Mouse (Mus musculus): ENCODE results near the gene Gemin8. TPM values are rescaled to one million over a fixed set of nuclear protein-coding genes. Genes with fewer than 3 reads are reported as not detected.

The Gemin8 gene
- total RNA-seq, 2 experiments from 2014 or later: 11.5 to 16.3 TPM

DNA sequence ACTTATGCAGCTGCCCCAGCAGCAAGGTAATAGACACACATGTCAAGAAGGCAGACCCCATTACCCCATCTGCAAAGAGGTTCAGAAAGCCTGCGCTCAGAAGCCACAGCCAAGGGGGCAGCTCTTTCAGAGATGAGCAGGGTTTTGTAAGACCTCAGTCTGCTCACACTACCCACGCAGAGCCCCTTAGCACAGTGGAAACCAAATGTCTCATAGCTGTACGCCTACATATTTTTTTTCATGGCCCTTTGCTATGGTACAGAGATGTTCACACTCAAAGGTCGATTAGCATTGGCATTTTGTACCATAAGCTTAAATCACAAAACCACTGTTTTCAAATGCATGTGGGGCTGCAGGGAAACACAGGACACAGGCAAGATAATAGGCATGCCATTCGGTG, 56.6 kb downstream of the Gemin8 start:
- no peak for DNase-seq (ENCODE audit: low spot score in 2 of 2)

DNA sequence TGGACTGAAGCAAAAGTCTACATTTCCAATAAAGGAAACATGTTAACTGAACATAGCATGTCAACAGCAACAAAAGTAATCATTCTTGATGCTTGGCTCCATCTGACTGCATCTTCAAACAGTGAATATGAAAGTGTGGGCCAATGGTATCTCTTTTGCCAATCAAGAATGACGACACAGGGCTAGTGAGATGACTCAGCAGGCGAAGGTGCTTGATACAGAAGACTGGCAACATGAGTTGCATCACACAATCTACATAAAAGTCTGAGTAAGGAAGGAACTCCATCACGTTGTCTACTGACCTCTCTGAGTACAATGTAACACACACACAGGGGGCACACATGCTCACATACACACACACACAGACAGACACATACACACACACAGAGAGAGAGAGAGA, 59.5 kb downstream of the Gemin8 start:
- DNase-seq (ENCODE audit: low spot score in 2 of 2): no peak

DNA sequence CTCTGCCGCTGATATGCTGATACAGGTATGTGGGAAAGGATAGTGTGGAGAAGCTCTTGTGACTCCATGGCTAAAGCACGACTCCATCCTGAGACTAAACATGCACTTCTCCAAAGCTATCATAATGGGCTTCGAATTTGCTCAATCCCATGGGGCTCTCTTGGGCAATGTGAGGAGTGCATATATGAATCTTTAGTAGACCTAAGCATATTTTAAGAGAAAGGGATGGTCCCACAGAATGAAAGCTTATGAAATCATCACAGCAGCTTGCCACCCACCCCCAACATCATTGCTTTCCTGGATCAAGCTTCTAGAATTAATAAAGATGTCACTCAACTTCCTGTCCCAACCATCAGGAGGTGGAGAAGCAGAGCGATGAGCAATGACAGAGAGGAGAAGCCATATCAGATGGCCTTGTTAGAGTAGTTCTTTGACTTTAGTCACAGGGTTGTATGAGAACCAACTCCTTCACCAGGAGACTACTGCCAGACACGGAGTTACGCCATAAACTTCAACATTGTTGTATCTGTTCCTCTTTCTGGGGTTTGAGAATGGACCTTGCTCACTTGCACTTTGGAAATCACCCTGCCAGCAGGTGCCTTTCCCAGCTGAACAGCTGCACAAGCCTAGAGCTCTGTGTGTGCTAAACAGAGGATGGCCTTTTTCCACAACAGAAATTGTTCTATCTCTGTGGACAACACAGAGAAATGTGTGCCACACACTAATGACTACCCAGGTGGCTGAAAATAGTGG, 60.4 kb downstream of the Gemin8 start:
- DNase-seq (ENCODE audit: low spot score in 2 of 2): no peak

DNA sequence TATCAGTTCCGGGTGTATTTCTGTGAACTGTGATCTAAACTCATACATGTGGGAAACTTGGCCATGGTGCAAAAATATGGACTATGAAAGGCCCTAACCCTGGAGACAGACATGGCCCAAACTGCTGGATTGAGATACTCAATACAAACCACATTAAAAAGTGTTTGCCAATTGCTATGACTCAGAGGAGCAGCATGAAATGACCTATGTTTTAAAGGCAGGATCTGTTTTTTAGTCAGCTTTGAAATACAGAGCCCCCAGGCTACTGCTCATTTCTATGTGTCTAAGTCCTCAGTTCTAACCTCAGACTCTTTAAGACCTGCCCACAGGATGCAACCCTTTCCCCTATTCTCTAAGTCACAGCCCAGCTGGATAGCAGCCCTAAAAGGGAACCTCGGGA, 65.9 kb downstream of the Gemin8 start:
- DNase-seq (ENCODE audit: low spot score in 2 of 2): no peak

DNA sequence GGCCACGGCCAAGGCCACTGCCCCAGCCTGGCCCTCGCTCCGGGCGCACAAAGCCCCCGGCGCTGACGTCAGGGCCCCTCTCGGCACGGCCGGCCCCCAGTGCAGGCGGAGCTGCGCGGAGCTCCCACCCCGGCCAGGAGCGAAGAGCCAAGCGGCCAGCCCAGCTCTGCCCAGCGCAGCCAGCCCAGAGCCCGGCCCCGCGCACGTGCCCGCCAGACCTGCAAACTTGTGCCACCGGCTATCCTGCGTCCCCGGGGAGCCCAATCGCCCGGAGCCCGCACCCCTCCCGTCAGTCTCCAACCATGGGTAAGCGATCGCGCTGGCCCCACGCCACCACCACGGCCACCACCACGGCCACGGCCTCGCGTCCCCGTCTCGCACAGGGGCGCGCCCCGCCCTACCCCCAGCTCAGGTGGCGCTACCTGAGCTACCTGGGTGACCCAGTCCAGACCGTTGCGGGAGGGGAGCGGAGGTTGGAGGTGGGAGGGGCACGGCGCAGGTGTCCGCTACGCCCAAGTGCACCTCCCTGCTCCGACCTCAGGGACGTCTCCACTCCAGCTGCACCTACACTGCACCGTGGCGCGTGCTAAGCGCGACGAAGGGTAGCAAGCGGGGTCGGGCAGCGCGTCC, 68.7 kb downstream of the Gemin8 start, which contains the start of gene Gpm6b:
Gene Gpm6b, plus strand, starts transcription at position 81 of the 630 bp plus-strand sequence.
- DNase-seq (ENCODE audit: low spot score in 2 of 2): peak; percentile 33 to 57

DNA sequence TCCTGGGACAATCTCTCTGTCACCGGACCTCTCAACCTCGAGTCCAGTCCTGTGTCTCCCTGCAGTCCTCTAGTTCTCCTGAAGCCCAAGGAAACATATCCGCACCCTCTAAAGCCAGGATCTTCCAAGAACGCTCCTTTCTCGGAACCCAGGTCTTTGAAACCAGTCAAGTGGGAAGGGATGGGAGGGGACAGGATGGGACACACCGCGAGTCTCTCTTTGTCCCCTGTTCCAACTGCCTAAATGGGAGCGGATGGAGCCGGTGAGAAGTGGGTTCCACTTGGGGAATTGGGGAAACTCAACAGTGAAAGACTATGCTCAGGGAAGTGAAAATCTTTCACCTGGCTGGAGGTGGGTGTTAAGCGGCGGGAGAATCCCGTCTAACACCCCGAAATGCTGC, 69.3 kb downstream of the Gemin8 start:
- no peak for DNase-seq (ENCODE audit: low spot score in 2 of 2)

Other genes with a start within 250 kb of the Gemin8 start
- gene Gpm6b, start 68.5 kb downstream of the Gemin8 start, total RNA-seq (2021): 100 to 1,000 TPM; 607 to 613 TPM

Measured in left cerebral cortex, adult 18-20 months (tissue).